Mouse (Mus musculus) gastrocnemius, adult 8-10 months (tissue): ENCODE data around the gene Bend6. TPM values are rescaled to one million over a fixed set of nuclear protein-coding genes. Genes with fewer than 3 reads are reported as not detected.

Experiments used
- DNase-seq, 2 experiments: peaks; one replicate each; pipeline ENCODE4 v3.0.0; 2022; ENCODE audit warnings: low spot score in 2 of 2
- total RNA-seq, 4 experiments: library from RNA; stranded (reverse); gene quantifications; 2 replicates each; pipeline ENCODE4 v1.2.4; 2022

Gene Bend6
- total RNA-seq, 4 experiments from 2014 or later = 2.6 to 5.1 (median 4.2) TPM

DNA sequence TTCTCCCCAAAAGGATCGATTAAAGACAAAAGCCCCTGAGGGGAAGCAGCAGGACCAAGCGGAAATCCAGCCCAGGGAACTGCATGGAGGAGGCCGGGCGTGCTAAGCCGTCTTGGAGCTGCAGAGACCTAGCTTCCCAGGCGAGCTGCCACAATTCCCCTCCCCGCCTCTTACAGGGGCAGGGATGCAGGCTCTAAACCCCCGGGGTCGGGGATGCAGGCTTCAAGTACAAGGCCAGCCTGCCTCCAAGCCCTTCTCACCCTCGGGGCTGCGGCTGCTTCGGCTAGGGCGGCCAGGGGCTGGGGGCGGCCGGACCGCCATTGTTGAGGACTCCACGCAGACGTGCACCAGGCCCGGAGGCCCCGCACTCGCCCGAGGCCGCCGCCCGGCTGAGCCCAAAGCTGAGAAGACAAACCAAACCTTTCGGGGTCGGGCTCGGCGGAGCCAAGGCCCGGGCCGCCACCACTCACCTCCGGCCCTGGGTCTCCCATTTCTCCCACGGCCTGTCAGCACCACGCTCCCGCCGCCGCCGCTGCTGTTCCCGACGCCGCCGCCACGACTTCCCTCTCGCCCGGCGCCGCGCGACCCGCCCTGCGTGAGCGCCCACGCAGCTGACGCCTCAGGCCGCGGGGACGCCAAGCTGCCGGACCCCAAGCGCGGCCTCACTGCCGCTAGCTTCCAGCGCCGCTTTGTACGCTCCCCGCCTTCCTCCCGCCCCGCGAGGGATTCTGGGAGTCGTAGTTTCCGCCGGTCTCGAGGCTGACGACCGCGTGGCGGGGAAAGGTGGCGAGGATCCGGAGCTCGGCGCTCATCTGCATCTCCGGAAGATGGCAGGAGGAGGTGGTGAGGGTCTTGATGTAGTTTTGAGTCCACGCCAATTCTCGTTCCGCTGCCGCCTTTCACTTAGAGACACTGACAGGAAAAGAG is 93.5 kb downstream of the Bend6 start, which contains the start of gene Zfp451:
TSS of gene Zfp451 (minus strand) at position 728 of the 927 bp plus-strand sequence.
- peak; percentile 68 to 78 for DNase-seq

DNA sequence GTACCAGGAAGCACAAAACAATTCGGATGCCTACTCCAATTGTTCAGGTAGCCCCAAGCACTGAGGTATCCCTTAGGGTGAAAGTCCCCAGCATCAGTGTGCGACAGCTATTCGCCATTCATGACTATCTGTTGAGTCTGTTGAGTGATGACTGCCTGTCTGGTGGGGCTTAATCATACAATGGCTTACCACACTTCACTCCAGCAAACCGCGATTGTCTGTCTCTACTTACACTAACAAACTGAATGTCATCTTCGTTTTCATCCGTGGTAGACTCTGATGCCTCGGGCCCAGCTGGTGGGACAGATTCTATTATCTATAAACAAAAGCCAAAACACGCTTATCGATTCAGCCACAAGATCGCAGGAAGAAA is 94.1 kb downstream of the Bend6 start:
- no peak for DNase-seq

DNA sequence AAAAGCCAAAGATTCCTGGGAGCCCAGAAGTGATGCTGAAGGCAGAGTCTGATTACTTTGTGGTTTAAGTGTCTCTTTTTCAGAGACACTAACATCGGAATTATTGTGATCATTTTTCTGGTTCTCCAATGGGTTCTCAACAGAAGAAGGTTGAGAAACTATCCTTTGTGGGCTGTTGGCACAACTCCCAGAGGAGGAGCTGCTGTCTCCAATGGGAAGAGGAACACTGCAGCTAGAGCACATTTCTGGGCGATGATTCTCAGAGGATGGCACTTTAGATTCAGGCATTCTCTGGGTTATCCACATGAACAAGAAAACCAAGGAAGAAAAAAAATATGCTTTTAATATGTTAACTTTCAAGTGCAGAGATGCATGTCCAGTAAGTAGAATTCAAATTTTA is 104.3 kb downstream of the Bend6 start:
- DNase-seq = no peak

Other genes starting within 250 kb of the Bend6 start
- gene Prim2, start 238.0 kb downstream of the Bend6 start, total RNA-seq = 1 to 10 TPM in 3 of 4 experiments, under 1 TPM in 1; 0.90 to 1.5 (median 1.2) TPM
- 1 to 10 TPM; 2.6 to 6.9 (median 3.8) TPM for gene Rab23, start 187.9 kb downstream of the Bend6 start, total RNA-seq
- gene Bag2, start 150.0 kb downstream of the Bend6 start, total RNA-seq = 10 to 100 TPM; 15.6 to 16.9 (median 16.1) TPM
- gene Zfp451, start 93.2 kb downstream of the Bend6 start, total RNA-seq = 10 to 100 TPM in 2 of 4 experiments, 1 to 10 TPM in 2; 6.6 to 11.1 (median 9.6) TPM
- gene Dst, start 409 bp upstream of the Bend6 start, total RNA-seq = 100 to 1,000 TPM; 270 to 449 (median 334) TPM